Mouse (Mus musculus) MEL (cell line): Measurements from ENCODE around the gene Ogdhl. TPM values are rescaled to one million over a fixed set of nuclear protein-coding genes. Genes with fewer than 3 reads are reported as not detected.

ENCODE experiments used
- DNase-seq: peaks from one replicate; pipeline ENCODE4 v3.0.0; 2011; ENCODE audit warnings: low read depth, low spot score
- H3K27ac ChIP-seq: 2 replicates; pipeline ENCODE4 v1.5.1; 2012; ENCODE audit warnings: low read depth, mild to moderate bottlenecking, control low read depth, low read length, moderate library complexity; ENCODE audit not compliant: control insufficient read depth
- H3K27me3 ChIP-seq, 2 experiments: fragments of 150-350 bp in 1 of 2; sonication (generic) in 1 of 2; 2 replicates each; pipeline ENCODE4 v1.6.1; 2012; ENCODE audit warnings: low read length in 2 of 2, mild to moderate bottlenecking in 2 of 2, improper control_type of control experiment in 1 of 2, moderate library complexity in 1 of 2; ENCODE audit not compliant: insufficient read depth in 2 of 2, control insufficient read depth in 1 of 2
- H3K36me3 ChIP-seq, 2 experiments: 2 replicates each; pipeline ENCODE4 v1.6.1; 2012 to 2014; ENCODE audit warnings: low read length in 2 of 2, improper control_type of control experiment in 1 of 2, inconsistent platforms in 1 of 2, mild to moderate bottlenecking in 1 of 2; ENCODE audit not compliant: insufficient read depth in 2 of 2, control insufficient read depth in 1 of 2
- H3K4me1 ChIP-seq, 2 experiments: fragments of 150-350 bp in 1 of 2; sonication (generic) in 1 of 2; 2 replicates each; pipeline ENCODE4 v1.6.1; 2012; ENCODE audit warnings: low read length in 2 of 2, improper control_type of control experiment in 1 of 2, mild to moderate bottlenecking in 1 of 2; ENCODE audit not compliant: insufficient read depth in 2 of 2, control insufficient read depth in 1 of 2
- H3K4me3 ChIP-seq, 2 experiments: fragments of 150-350 bp in 1 of 2; sonication (generic) in 1 of 2; 2 replicates each; pipeline ENCODE4 v1.5.1; 2012; ENCODE audit warnings: low read depth in 2 of 2, low read length in 2 of 2, mild to moderate bottlenecking in 2 of 2, moderate library complexity in 2 of 2, control low read depth in 1 of 2, improper control_type of control experiment in 1 of 2; ENCODE audit not compliant: control insufficient read depth in 1 of 2, insufficient read depth in 1 of 2
- H3K79me2 ChIP-seq: 2 replicates; pipeline ENCODE4 v1.6.1; 2012; ENCODE audit warnings: mild to moderate bottlenecking, low read length, moderate library complexity; ENCODE audit not compliant: control insufficient read depth, poor library complexity, insufficient read depth
- H3K9ac ChIP-seq: 2 replicates; pipeline ENCODE4 v1.6.1; 2012; ENCODE audit warnings: low read depth, mild to moderate bottlenecking, control low read depth, low read length, moderate library complexity; ENCODE audit not compliant: control insufficient read depth, poor library complexity, severe bottlenecking
- H3K9me3 ChIP-seq: fragments of 150-350 bp; sonication (generic); replicated peaks from 2 replicates; pipeline ENCODE4 v1.6.1; 2012; ENCODE audit warnings: mild to moderate bottlenecking, low read length, improper control_type of control experiment, moderate library complexity; ENCODE audit not compliant: insufficient read depth
- CHD1 ChIP-seq: IDR thresholded peaks from 2 replicates; pipeline ENCODE4 v1.6.1; 2012; ENCODE audit warnings: low read depth, mild to moderate bottlenecking, inconsistent platforms, low read length, improper control_type of control experiment
- CHD2 ChIP-seq: IDR thresholded peaks from 2 replicates; pipeline ENCODE4 v1.6.1; 2011; ENCODE audit warnings: low read length, improper control_type of control experiment
- CTCF ChIP-seq, 3 experiments: IDR thresholded peaks in 2 of 3; conservative IDR thresholded peaks in 1 of 3; 2 replicates each; pipeline ENCODE4 v1.5.1; 2011 to 2012; ENCODE audit warnings: low read length in 3 of 3, low read depth in 2 of 3, mild to moderate bottlenecking in 2 of 3, improper control_type of control experiment in 1 of 3, inconsistent platforms in 1 of 3, mixed read lengths in 1 of 3, moderate library complexity in 1 of 3; ENCODE audit not compliant: control insufficient read depth in 1 of 3, insufficient read depth in 1 of 3, poor library complexity in 1 of 3, severe bottlenecking in 1 of 3
- E2F4 ChIP-seq: IDR thresholded peaks from 2 replicates; pipeline ENCODE4 v1.6.1; 2011; ENCODE audit warnings: low read depth, low read length, improper control_type of control experiment, borderline replicate concordance
- ELF1 ChIP-seq: IDR thresholded peaks from 2 replicates; pipeline ENCODE4 v1.6.1; 2014; ENCODE audit warnings: low read depth, mild to moderate bottlenecking, inconsistent platforms, low read length, improper control_type of control experiment, moderate library complexity
- GATA1 ChIP-seq: IDR thresholded peaks from 2 replicates; pipeline ENCODE4 v1.6.1; 2011; ENCODE audit warnings: low read depth, low read length, improper control_type of control experiment
- MAFK ChIP-seq: IDR thresholded peaks from 2 replicates; pipeline ENCODE4 v1.6.1; 2011; ENCODE audit warnings: low read depth, mild to moderate bottlenecking, low read length, improper control_type of control experiment, borderline replicate concordance
- MAX ChIP-seq: IDR thresholded peaks from 2 replicates; pipeline ENCODE4 v1.6.1; 2011; ENCODE audit warnings: low read length, improper control_type of control experiment
- MXI1 ChIP-seq: IDR thresholded peaks from 2 replicates; pipeline ENCODE4 v1.6.1; 2011; ENCODE audit warnings: mild to moderate bottlenecking, low read depth, low read length, improper control_type of control experiment
- MYB ChIP-seq: IDR thresholded peaks from 2 replicates; pipeline ENCODE4 v1.6.1; 2011; ENCODE audit warnings: mild to moderate bottlenecking, low read depth, low read length, improper control_type of control experiment
- MYC ChIP-seq: IDR thresholded peaks from 2 replicates; pipeline ENCODE4 v1.6.1; 2011; ENCODE audit warnings: low read depth, mild to moderate bottlenecking, low read length, improper control_type of control experiment, moderate library complexity
- RAD21 ChIP-seq: IDR thresholded peaks from 2 replicates; pipeline ENCODE4 v1.6.1; 2011; ENCODE audit warnings: mild to moderate bottlenecking, low read depth, low read length, improper control_type of control experiment
- SIN3A ChIP-seq: IDR thresholded peaks from 2 replicates; pipeline ENCODE4 v1.6.1; 2012; ENCODE audit warnings: low read length, improper control_type of control experiment, inconsistent platforms
- TAL1 ChIP-seq: IDR thresholded peaks from 2 replicates; pipeline ENCODE4 v1.6.1; 2012; ENCODE audit warnings: mild to moderate bottlenecking, inconsistent platforms, low read length, moderate library complexity, mixed read lengths
- TBP ChIP-seq: IDR thresholded peaks from 2 replicates; pipeline ENCODE4 v1.8.0; 2011; ENCODE audit warnings: low read depth, low read length, improper control_type of control experiment
- TCF12 ChIP-seq: IDR thresholded peaks from 2 replicates; pipeline ENCODE4 v1.6.1; 2014; ENCODE audit warnings: low read depth, mild to moderate bottlenecking, inconsistent platforms, low read length, improper control_type of control experiment, moderate library complexity
- USF1 ChIP-seq: IDR thresholded peaks from 2 replicates; pipeline ENCODE4 v1.6.1; 2014; ENCODE audit warnings: low read depth, mild to moderate bottlenecking, inconsistent platforms, low read length, improper control_type of control experiment, moderate library complexity
- ZC3H11A ChIP-seq: IDR thresholded peaks from 2 replicates; pipeline ENCODE4 v1.6.1; 2012; ENCODE audit warnings: low read depth, mild to moderate bottlenecking, inconsistent platforms, low read length, improper control_type of control experiment
- ZMIZ1 ChIP-seq: IDR thresholded peaks from 2 replicates; pipeline ENCODE4 v1.6.1; 2012; ENCODE audit warnings: low read depth, mild to moderate bottlenecking, inconsistent platforms, low read length, improper control_type of control experiment, moderate library complexity
- ZNF384 ChIP-seq: IDR thresholded peaks from 2 replicates; pipeline ENCODE4 v1.6.1; 2012; ENCODE audit warnings: low read depth, mild to moderate bottlenecking, inconsistent platforms, low read length, improper control_type of control experiment
- polyA plus RNA-seq, 2 experiments: library from polyadenylated mRNA; stranded (reverse) in 1 of 2; unstranded in 1 of 2; fragments of >175 nt in 1 of 2; fragments of >200 nt in 1 of 2; gene quantifications; 2 replicates each; pipeline versions ENCODE4 v1.2.1 to v1.2.4; 2012; ENCODE audit warnings: low replicate concordance in 2 of 2, low read depth in 1 of 2; ENCODE audit not compliant: insufficient read length in 2 of 2, insufficient read depth in 1 of 2, missing spikeins in 1 of 2
- total RNA-seq: library from RNA; depleted of rRNA; stranded (reverse); fragments of 300-350 nt; gene quantifications from 2 replicates; pipeline ENCODE4 v1.2.3, GENCODE M21; 2012

The Ogdhl gene
- total and polyA plus RNA-seq, 3 experiments: 9.4 to 12.6 TPM; not detected in 1

- no peak overlapping the region for H3K4me3 ChIP-seq
- H3K4me1 ChIP-seq: no peaks in the 10 kb centered on the region
- no peak overlapping the region for H3K9ac ChIP-seq
- TF ChIP-seq MAX: no peak
- TF ChIP-seq E2F4: no peak
- no peak for TF ChIP-seq RAD21
- DNase-seq: no peak
- peaks cover 10 to 13% of the 10 kb centered on the region in 2 experiments; a peak in 3 of 4 replicates for H3K27me3 ChIP-seq
- no peaks in the 10 kb centered on the region for H3K36me3 ChIP-seq
- H3K9me3 ChIP-seq: no peaks in the 10 kb centered on the region
- H3K79me2 ChIP-seq: no peaks in the 10 kb centered on the region
- H3K27ac ChIP-seq: no peak overlapping the region
Measured at GRCm38 (mm10) chr14:32379395-32380098, 57.7 kb downstream of the Ogdhl start.

GRCm38 (mm10) chr14:32380099-32380480 is 58.3 kb downstream of the Ogdhl start:
- H3K9me3 ChIP-seq: no peaks in the 10 kb centered on the region
- no peaks in the 10 kb centered on the region for H3K79me2 ChIP-seq
- H3K36me3 ChIP-seq: no peaks in the 10 kb centered on the region
- no peak overlapping the region for H3K9ac ChIP-seq
- no peaks in the 10 kb centered on the region for H3K4me1 ChIP-seq
- H3K27ac ChIP-seq: no peak overlapping the region
- H3K4me3 ChIP-seq: no peak overlapping the region
- TF ChIP-seq GATA1 (no peak), ELF1 (no peak), ZC3H11A (no peak), MXI1 (no peak), TAL1 (no peak), MYC (no peak)
- peaks cover 10% of the 10 kb centered on the region in 2 experiments; a peak in 3 of 4 replicates for H3K27me3 ChIP-seq
- DNase-seq: no peak

GRCm38 (mm10) chr14:32381066-32381465 is 59.2 kb downstream of the Ogdhl start:
- H3K9ac ChIP-seq: no peak overlapping the region
- H3K27ac ChIP-seq: no peak overlapping the region
- H3K27me3 ChIP-seq: peaks cover 9% of the 10 kb centered on the region in 2 experiments; a peak in 3 of 4 replicates
- no peaks in the 10 kb centered on the region for H3K9me3 ChIP-seq
- no peak overlapping the region for H3K4me3 ChIP-seq
- H3K79me2 ChIP-seq: no peaks in the 10 kb centered on the region
- no peaks in the 10 kb centered on the region for H3K4me1 ChIP-seq
- TF ChIP-seq MXI1 (no peak), SIN3A (no peak), ZMIZ1 (no peak), CHD2 (no peak), MYB (no peak), ELF1 (no peak), CHD1 (no peak), CTCF (IDR thresholded peaks at IDR 0.05 in 2 of 3, conservative IDR thresholded peaks at IDR 0.05 in 1 of 3; ENCODE audit: control insufficient read depth in 1 of 3, insufficient read depth in 1 of 3, low read depth in 2 of 3, low read length in 3 of 3, poor library complexity in 1 of 3, severe bottlenecking in 1 of 3) (no peak), MAFK (no peak), TBP (no peak), USF1 (no peak), TCF12 (no peak), ZNF384 (no peak)
- no peak for DNase-seq
- no peaks in the 10 kb centered on the region for H3K36me3 ChIP-seq
